Mouse (Mus musculus) skeletal muscle tissue, adult 2 months (tissue): ENCODE data around the gene Itgb1.

Experiments used
- DNase-seq: peaks from one replicate; pipeline ENCODE4 v3.0.0-alpha.2; 2012; ENCODE audit warnings: low read depth, low spot score

Gene Itgb1

GRCm38 (mm10) chr8:128681970-128682369 lies 3.5 kb upstream of the Itgb1 start:
- no peak for DNase-seq

GRCm38 (mm10) chr8:128684609-128685506 lies 596 bp upstream of the Itgb1 start:
- DNase-seq = peak; percentile 19

- no peak for DNase-seq
Measured at GRCm38 (mm10) chr8:128686429-128686990, 1.1 kb downstream of the Itgb1 start.

- no peak for DNase-seq
Measured at GRCm38 (mm10) chr8:128688679-128689078, 3.2 kb downstream of the Itgb1 start.

GRCm38 (mm10) chr8:128690056-128690455 lies 4.6 kb downstream of the Itgb1 start:
- DNase-seq = no peak

GRCm38 (mm10) chr8:128696701-128697397 lies 11.4 kb downstream of the Itgb1 start:
- DNase-seq = no peak

- DNase-seq = no peak
Measured at GRCm38 (mm10) chr8:128697945-128698344, 12.5 kb downstream of the Itgb1 start.

- DNase-seq = no peak
Measured at GRCm38 (mm10) chr8:128704376-128704775, 18.9 kb downstream of the Itgb1 start.

- no peak for DNase-seq
Measured at GRCm38 (mm10) chr8:128704836-128705235, 19.4 kb downstream of the Itgb1 start.

- peak; percentile 60 for DNase-seq
Measured at GRCm38 (mm10) chr8:128709261-128709660, 23.8 kb downstream of the Itgb1 start.

GRCm38 (mm10) chr8:128716184-128716583 lies 30.7 kb downstream of the Itgb1 start:
- no peak for DNase-seq

GRCm38 (mm10) chr8:128724819-128725218 lies 39.4 kb downstream of the Itgb1 start:
- DNase-seq = no peak

GRCm38 (mm10) chr8:128727213-128727612 lies 41.8 kb downstream of the Itgb1 start:
- no peak for DNase-seq

- DNase-seq = no peak
Measured at GRCm38 (mm10) chr8:128732254-128732653, 46.8 kb downstream of the Itgb1 start.

- no peak for DNase-seq
Measured at GRCm38 (mm10) chr8:128734118-128734517, 48.7 kb downstream of the Itgb1 start.

GRCm38 (mm10) chr8:128735692-128736091 lies 50.2 kb downstream of the Itgb1 start:
- no peak for DNase-seq
